Mouse (Mus musculus) midbrain, embryonic 14.5 days (tissue): ENCODE measurements around the gene Khdc4. TPM values are rescaled to one million over a fixed set of nuclear protein-coding genes. Genes with fewer than 3 reads are reported as not detected.
"Not testable (repeated sequence)": the region's sequence is repeated elsewhere in the genome, so short reads cannot be mapped to it uniquely, and the experiment has no call there.

Experiments
- ATAC-seq: fragments of 200-750 bp; cut with Nextera tagmentation; 2 replicates; pipeline ENCODE4 v1.8.0; 2017; ENCODE audit warnings: moderate number of reproducible peaks, moderate library complexity; ENCODE audit not compliant: low FRiP score, low TSS enrichment
- DNase-seq: peaks from one replicate; pipeline ENCODE4 v3.0.0-alpha.2; 2015
- H3K27ac ChIP-seq: fragments of 300-500 bp; sonication (generic); replicated peaks from 2 replicates; pipeline ENCODE4 v1.5.1; 2014; ENCODE audit warnings: mild to moderate bottlenecking, low read depth, low read length, moderate library complexity
- H3K27me3 ChIP-seq: fragments of 300-500 bp; sonication (generic); 2 replicates; pipeline ENCODE4 v1.6.1; 2014; ENCODE audit warnings: low read length, control low read depth, mixed read lengths; ENCODE audit not compliant: control insufficient read depth, insufficient read depth
- H3K36me3 ChIP-seq: fragments of 300-500 bp; sonication (generic); 2 replicates; pipeline ENCODE4 v1.6.1; 2014; ENCODE audit warnings: low read length, control low read depth; ENCODE audit not compliant: control insufficient read depth, insufficient read depth
- H3K4me1 ChIP-seq: fragments of 300-500 bp; sonication (generic); 2 replicates; pipeline ENCODE4 v1.6.1; 2014; ENCODE audit warnings: mild to moderate bottlenecking, antibody characterized with exemption, low read length, control low read depth; ENCODE audit not compliant: control insufficient read depth, insufficient read depth
- H3K4me2 ChIP-seq: fragments of 300-500 bp; sonication (generic); 2 replicates; pipeline ENCODE4 v1.6.1; 2014; ENCODE audit warnings: mild to moderate bottlenecking, low read length, moderate library complexity
- H3K4me3 ChIP-seq: fragments of 300-500 bp; sonication (generic); replicated peaks from 2 replicates; pipeline ENCODE4 v1.5.1; 2014; ENCODE audit warnings: low read depth, low read length
- H3K9ac ChIP-seq: fragments of 300-500 bp; sonication (generic); replicated peaks from 2 replicates; pipeline ENCODE4 v1.6.1; 2014; ENCODE audit warnings: mild to moderate bottlenecking, low read length, moderate library complexity
- H3K9me3 ChIP-seq: fragments of 300-500 bp; sonication (generic); 2 replicates; pipeline ENCODE4 v1.6.1; 2016; ENCODE audit warnings: low read length, control low read depth, mixed read lengths; ENCODE audit not compliant: control insufficient read depth
- WGBS: fragments of 180-500 bp; shearing (Covaris S2); extraction: QIAGEN DNeasy Blood & Tissue Kit; methylation state at CpG from one replicate; pipeline ENCODE4 v1.1.7; 2014; 5-methylcytosine and 5-hydroxymethylcytosine counted together
- polyA plus RNA-seq: library from polyadenylated mRNA; unstranded; fragments of >200 nt; fragmentation: Nextera tagmentation; extraction: Ambion mirVana; gene quantifications from 2 replicates; pipeline ENCODE4 v1.2.1, GENCODE M21; 2014

Gene Khdc4
- polyA plus RNA-seq, 1 experiment from 2014 or later, result 91.0 TPM

DNA sequence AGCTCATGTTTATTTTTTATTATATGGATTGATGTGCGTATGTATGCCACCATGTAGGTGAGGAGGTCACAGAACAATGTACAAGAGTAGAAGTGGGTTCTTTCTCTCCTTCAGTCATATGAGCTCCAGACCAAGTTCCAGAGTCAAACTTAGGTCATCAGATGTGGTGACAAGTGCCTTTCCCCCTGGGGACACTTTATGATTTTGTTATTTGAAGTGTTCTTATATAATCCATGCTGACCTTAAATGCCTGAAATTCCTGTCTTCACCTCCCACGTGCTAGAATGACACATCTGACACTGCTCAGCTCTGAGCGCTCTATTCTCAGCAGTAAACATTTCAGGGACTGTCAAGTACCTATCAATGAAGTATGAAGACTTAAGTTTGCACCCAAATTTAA is 15.6 kb downstream of the Khdc4 start:
- DNase-seq (no peak), ATAC-seq (no peak)
- 87% methylated on average over 3 of the region's 3 CpGs for WGBS
- Histone ChIP-seq H3K4me1 (no peaks in the 10 kb centered on the region), H3K27me3 (no peaks in the 10 kb centered on the region), H3K4me2 (no peak overlapping the region), H3K27ac (no peak overlapping the region), H3K9ac (no peak overlapping the region), H3K36me3 (peaks cover 97% of the 10 kb centered on the region), H3K9me3 (no peaks in the 10 kb centered on the region), H3K4me3 (no peak overlapping the region)

DNA sequence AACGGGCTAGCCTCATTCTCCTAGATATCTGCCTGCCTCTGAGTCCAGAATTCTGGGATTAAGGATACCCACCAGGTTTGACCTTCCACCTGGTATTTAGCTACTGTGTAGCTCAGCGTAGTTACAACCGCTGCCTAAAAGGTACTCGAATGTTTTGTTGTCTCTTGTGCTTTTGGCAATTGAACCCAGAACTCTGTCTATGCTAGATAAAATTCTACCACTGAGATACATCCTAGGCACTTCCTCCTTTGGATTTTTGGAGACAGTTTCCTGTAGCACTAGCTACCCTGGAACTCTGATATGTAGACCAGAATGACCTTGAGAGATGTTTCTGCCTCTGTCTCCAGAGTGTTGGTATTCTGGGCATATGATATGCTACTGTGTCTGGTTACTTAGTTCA is 28.1 kb downstream of the Khdc4 start:
- no peak for DNase-seq
- peaks cover 54% of the 10 kb centered on the region for H3K36me3 ChIP-seq
- WGBS, result 96% methylated on average over 4 of the region's 4 CpGs
- no peaks in the 10 kb centered on the region for H3K9me3 ChIP-seq
- H3K4me1 ChIP-seq, result peaks cover 15% of the 10 kb centered on the region; the same call in 1 of the 2 replicates
- no peak overlapping the region for H3K4me3 ChIP-seq
- H3K9ac ChIP-seq, result no peak overlapping the region
- H3K4me2 ChIP-seq, result no peak overlapping the region
- H3K27me3 ChIP-seq, result no peaks in the 10 kb centered on the region
- H3K27ac ChIP-seq, result no peak overlapping the region
- no peak for ATAC-seq

DNA sequence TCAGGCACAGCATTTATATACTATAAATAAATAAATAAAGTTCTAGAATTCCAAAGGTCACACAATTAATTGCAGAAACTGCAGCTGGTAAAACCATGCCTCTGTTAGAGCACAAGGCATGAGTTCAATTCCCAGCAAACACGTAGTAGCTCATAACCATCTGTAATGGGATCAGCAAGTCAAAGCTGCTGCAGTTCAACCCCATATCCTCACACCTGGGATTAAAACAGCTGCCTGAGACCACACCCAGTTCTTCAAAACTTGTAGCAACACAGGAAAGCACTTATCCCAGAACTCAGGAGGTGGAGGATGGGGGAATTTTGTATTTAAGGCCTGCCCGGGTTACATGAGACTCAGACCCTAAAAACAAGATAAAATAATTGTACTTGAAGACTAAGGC is 29.1 kb downstream of the Khdc4 start:
- ATAC-seq, result no peak
- Histone ChIP-seq H3K36me3 (peaks cover 44% of the 10 kb centered on the region), H3K4me1 (peaks cover 21% of the 10 kb centered on the region), H3K27me3 (no peaks in the 10 kb centered on the region), H3K4me3 (no peak overlapping the region), H3K9me3 (no peaks in the 10 kb centered on the region), H3K4me2 (no peak overlapping the region), H3K9ac (no peak overlapping the region), H3K27ac (no peak overlapping the region)
- WGBS, result 82% methylated on average over 2 of the region's 2 CpGs
- DNase-seq, result no peak

DNA sequence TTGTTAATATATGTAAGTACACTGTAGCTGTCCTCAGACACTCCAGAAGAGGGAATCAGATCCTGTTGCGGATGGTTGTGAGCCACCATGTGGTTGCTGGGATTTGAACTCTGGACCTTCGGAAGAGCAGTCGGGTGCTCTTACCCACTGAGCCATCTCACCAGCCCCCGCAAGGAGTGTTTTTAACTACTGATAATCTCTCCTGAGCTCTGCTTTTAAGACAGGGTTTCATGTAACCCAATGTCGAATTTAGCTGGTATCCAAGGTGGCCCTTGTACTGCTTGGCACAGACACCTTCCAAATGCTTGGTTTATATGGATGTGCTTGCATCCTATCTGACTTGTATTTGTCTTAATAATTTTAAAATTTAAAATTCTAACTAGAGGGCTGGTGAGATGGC is 30.1 kb downstream of the Khdc4 start:
- H3K4me3 ChIP-seq, H3K9me3 ChIP-seq, H3K27me3 ChIP-seq, H3K9ac ChIP-seq, DNase-seq, ATAC-seq, H3K27ac ChIP-seq, H3K4me2 ChIP-seq: not testable (repeated sequence)
- 95% methylated on average over 5 of the region's 5 CpGs for WGBS
- peaks cover 21% of the 10 kb centered on the region for H3K4me1 ChIP-seq
- H3K36me3 ChIP-seq, result peaks cover 40% of the 10 kb centered on the region

DNA sequence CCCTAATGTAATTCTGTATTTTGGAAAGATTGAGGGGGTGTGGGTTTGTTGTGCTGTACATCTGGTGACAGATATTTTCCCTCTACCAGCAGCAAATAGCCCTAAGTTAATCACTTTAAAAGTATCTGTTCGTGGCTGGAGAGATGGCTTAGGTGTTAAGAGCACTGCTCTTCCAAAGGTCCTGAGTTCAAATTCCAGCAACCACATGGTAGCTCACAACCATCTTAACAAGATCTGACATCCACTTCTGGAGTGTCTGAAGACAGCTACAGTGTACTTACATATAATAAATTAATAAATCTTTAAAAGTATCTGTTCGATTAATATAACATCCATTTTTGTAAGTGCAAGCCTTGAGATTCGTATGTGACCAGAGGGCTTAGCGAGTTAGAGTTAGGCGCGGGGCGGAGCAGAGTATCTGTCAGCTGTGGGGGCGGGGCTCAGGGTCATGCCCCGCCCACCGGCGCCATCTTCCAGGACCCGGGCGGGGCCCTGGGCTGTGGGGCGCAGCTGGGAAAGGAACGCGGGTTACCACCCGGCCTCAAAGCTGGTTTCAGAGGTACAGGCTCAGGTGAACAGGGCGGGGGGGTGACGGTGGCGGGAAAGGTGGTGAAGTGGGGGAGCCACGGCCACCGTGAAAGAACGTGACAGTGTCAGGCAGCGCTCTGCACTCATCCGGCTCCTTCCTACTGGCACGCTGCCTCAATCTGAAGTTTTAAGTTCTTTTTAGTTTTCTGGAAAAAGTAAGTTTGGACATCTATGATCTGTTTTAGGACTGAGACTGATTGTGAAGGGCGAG is 31.0 kb downstream of the Khdc4 start, which contains the start of gene Rit1:
Rit1 (plus strand) TSS at position 440 of the 799 bp plus-strand sequence.
- Histone ChIP-seq H3K4me2 (peak within 1 kb of the TSS; percentile 90), H3K36me3 (peaks cover 36% of the 10 kb centered on the region), H3K9me3 (no peaks in the 10 kb centered on the region), H3K9ac (peak within 1 kb of the TSS; percentile 70), H3K27me3 (no peaks in the 10 kb centered on the region), H3K27ac (peak within 1 kb of the TSS; percentile 52; the same call in 1 of the 2 replicates), H3K4me3 (peak within 1 kb of the TSS; percentile 66), H3K4me1 (peaks cover 21% of the 10 kb centered on the region)
- DNase-seq (peak; percentile 93), ATAC-seq (peak; percentile 93)
- WGBS, result 2% methylated on average over 27 of the region's 27 CpGs

DNA sequence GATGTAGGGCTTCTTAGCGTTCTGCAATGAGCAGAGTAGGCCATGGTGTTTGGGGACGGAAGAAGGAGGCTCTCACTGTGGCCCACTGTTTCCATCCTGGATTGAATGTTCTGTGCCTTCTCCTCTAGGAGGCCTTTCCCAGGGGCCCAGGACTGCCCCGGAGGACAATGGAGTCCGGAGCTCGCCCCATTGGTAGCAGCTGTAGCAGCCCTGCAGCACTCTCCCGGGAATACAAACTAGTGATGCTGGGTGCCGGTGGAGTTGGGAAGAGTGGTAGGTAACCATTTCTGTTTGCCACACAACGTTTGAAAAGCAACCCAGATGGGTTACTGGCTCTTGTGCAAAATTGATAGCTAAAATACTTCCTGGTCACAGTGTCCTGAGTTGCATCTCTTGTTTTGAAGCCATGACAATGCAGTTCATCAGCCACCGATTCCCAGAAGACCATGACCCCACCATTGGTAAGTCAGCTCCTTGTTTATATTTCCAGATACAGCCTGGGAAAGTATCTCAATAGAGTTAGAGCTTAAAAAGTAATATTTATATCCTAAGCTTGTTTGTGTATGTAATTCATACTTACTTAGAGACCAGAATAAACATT is 31.7 kb downstream of the Khdc4 start:
- Histone ChIP-seq H3K4me3 (peak overlapping the region; percentile 66), H3K27me3 (no peaks in the 10 kb centered on the region), H3K36me3 (peaks cover 34% of the 10 kb centered on the region), H3K9me3 (no peaks in the 10 kb centered on the region), H3K4me2 (peak overlapping the region; percentile 90), H3K4me1 (peaks cover 21% of the 10 kb centered on the region), H3K9ac (peak overlapping the region; percentile 70), H3K27ac (peak overlapping the region; percentile 52; the same call in 1 of the 2 replicates)
- WGBS, result 8% methylated on average over 9 of the region's 9 CpGs
- ATAC-seq, result 0 out of 2 replicates have a peak, but pooled peaks have one; percentile 8
- DNase-seq, result peak; percentile 56

DNA sequence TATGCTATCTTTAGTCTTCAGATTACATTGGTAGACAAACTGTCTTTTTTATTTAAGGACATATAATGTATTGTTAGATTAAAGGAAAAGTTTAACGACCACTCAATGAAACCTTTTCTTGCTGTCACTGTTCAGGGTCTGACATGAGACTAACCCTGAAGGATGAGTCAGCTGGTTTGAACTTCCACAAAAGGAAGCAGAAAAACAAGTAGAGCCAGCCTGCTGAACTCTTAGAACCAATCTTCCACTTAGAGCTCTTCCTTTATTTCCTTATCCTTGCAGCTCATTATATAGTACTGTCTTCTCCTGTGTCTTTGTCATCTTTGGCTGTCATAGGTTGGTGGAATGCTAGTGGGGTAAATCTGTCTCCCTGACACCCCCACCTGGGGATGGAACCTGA is 32.2 kb downstream of the Khdc4 start:
- no peak overlapping the region for H3K9ac ChIP-seq
- 80% methylated on average over 1 of the region's 1 CpGs for WGBS
- no peak overlapping the region for H3K27ac ChIP-seq
- DNase-seq, result no peak
- ATAC-seq, result no peak
- no peaks in the 10 kb centered on the region for H3K27me3 ChIP-seq
- peaks cover 29% of the 10 kb centered on the region for H3K36me3 ChIP-seq
- H3K4me2 ChIP-seq, result peak overlapping the region; percentile 90
- no peaks in the 10 kb centered on the region for H3K9me3 ChIP-seq
- peak overlapping the region; percentile 24 for H3K4me3 ChIP-seq
- peaks cover 21% of the 10 kb centered on the region for H3K4me1 ChIP-seq

DNA sequence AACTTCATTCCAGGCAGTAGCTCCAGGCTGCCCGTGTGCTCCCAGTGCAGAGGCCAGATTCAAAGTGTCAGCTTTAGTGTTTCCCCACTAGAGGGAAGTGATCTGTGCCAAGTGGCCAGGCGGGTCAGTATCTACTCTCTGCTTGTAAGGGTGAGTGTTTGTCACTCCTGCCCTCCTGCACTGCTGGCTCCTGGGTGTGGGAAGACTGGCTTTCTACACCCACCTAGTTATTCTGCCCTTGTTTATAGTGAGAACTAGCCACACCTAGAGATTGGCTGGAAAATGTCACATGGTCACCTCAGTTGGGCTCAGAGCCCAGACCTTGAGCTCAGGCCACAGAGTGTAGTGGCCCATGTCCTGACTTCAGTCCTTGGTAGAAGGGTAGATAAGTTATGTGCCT is 33.5 kb downstream of the Khdc4 start:
- 75% methylated on average over 2 of the region's 2 CpGs for WGBS
- peaks cover 22% of the 10 kb centered on the region for H3K36me3 ChIP-seq
- no peak overlapping the region for H3K4me3 ChIP-seq
- no peak overlapping the region for H3K9ac ChIP-seq
- H3K27me3 ChIP-seq, result no peaks in the 10 kb centered on the region
- DNase-seq (no peak), ATAC-seq (no peak)
- H3K4me2 ChIP-seq, result peak overlapping the region; percentile 90
- no peak overlapping the region for H3K27ac ChIP-seq
- peaks cover 21% of the 10 kb centered on the region for H3K4me1 ChIP-seq
- no peaks in the 10 kb centered on the region for H3K9me3 ChIP-seq
